Mouse (Mus musculus): ENCODE data around the gene Cand2. TPM values are rescaled to one million over a fixed set of nuclear protein-coding genes. Genes with fewer than 3 reads are reported as not detected.

Cand2 gene
- 0.11 TPM for polyA plus RNA-seq (2014; fragmentation: Illumina TruSeq; extraction: RNeasy Lipid Tissue Mini Kit (QIAGEN cat#74804); ENCODE audit: low read depth, low replicate concordance)

GRCm38 (mm10) chr6:115774501-115774921 is at the start of gene Cand2:
Gene Cand2 (plus strand): TSS chr6:115774538.

GRCm38 (mm10) chr6:115761995-115762756 is 12.2 kb upstream of the Cand2 start, which contains the start of gene Tmem40:
Gene Tmem40 (minus strand): TSS chr6:115762410.

GRCm38 (mm10) chr6:115808488-115809231 is 34.3 kb downstream of the Cand2 start, which contains the start of gene Rpl32:
Gene Rpl32 (minus strand): TSS chr6:115808747.

GRCm38 (mm10) chr6:115838161-115838597 is 63.8 kb downstream of the Cand2 start, which contains the start of gene Efcab12:
Gene Efcab12 (minus strand): TSS chr6:115838412.

GRCm38 (mm10) chr6:115853091-115853813 is 78.9 kb downstream of the Cand2 start, which contains the start of the genes Mbd4 and Ift122:
Gene Mbd4 (minus strand): TSS chr6:115853371.
Gene Ift122 (plus strand): TSS chr6:115853470.

Other genes with a start within 250 kb of the Cand2 start
- gene Tsen2, start 229.9 kb upstream of the Cand2 start, polyA plus RNA-seq (2014; fragmentation: Illumina TruSeq; extraction: RNeasy Lipid Tissue Mini Kit (QIAGEN cat#74804); ENCODE audit: low read depth, low replicate concordance), result 2.1 TPM
- 8.7 TPM for gene Mkrn2os, start 182.0 kb upstream of the Cand2 start, polyA plus RNA-seq (2014; fragmentation: Illumina TruSeq; extraction: RNeasy Lipid Tissue Mini Kit (QIAGEN cat#74804); ENCODE audit: low read depth, low replicate concordance)
- 3.7 TPM for gene Mkrn2, start 172.6 kb upstream of the Cand2 start, polyA plus RNA-seq (2014; fragmentation: Illumina TruSeq; extraction: RNeasy Lipid Tissue Mini Kit (QIAGEN cat#74804); ENCODE audit: low read depth, low replicate concordance)
- gene Raf1, start 97.9 kb upstream of the Cand2 start, polyA plus RNA-seq (2014; fragmentation: Illumina TruSeq; extraction: RNeasy Lipid Tissue Mini Kit (QIAGEN cat#74804); ENCODE audit: low read depth, low replicate concordance), result 26.3 TPM
- gene Tmem40, start 12.1 kb upstream of the Cand2 start, polyA plus RNA-seq (2014; fragmentation: Illumina TruSeq; extraction: RNeasy Lipid Tissue Mini Kit (QIAGEN cat#74804); ENCODE audit: low read depth, low replicate concordance), result not detected
- gene Rpl32, start 34.2 kb downstream of the Cand2 start, polyA plus RNA-seq (2014; fragmentation: Illumina TruSeq; extraction: RNeasy Lipid Tissue Mini Kit (QIAGEN cat#74804); ENCODE audit: low read depth, low replicate concordance), result 153 TPM
- gene Efcab12, start 63.9 kb downstream of the Cand2 start, polyA plus RNA-seq (2014; fragmentation: Illumina TruSeq; extraction: RNeasy Lipid Tissue Mini Kit (QIAGEN cat#74804); ENCODE audit: low read depth, low replicate concordance), result not detected
- gene Mbd4, start 78.8 kb downstream of the Cand2 start, polyA plus RNA-seq (2014; fragmentation: Illumina TruSeq; extraction: RNeasy Lipid Tissue Mini Kit (QIAGEN cat#74804); ENCODE audit: low read depth, low replicate concordance), result 1.2 TPM
- 0.79 TPM for gene Ift122, start 78.9 kb downstream of the Cand2 start, polyA plus RNA-seq (2014; fragmentation: Illumina TruSeq; extraction: RNeasy Lipid Tissue Mini Kit (QIAGEN cat#74804); ENCODE audit: low read depth, low replicate concordance)
- not detected for gene Rho, start 157.2 kb downstream of the Cand2 start, polyA plus RNA-seq (2014; fragmentation: Illumina TruSeq; extraction: RNeasy Lipid Tissue Mini Kit (QIAGEN cat#74804); ENCODE audit: low read depth, low replicate concordance)
- gene H1foo, start 170.4 kb downstream of the Cand2 start, polyA plus RNA-seq (2014; fragmentation: Illumina TruSeq; extraction: RNeasy Lipid Tissue Mini Kit (QIAGEN cat#74804); ENCODE audit: low read depth, low replicate concordance), result not detected
- gene Plxnd1, start 220.5 kb downstream of the Cand2 start, polyA plus RNA-seq (2014; fragmentation: Illumina TruSeq; extraction: RNeasy Lipid Tissue Mini Kit (QIAGEN cat#74804); ENCODE audit: low read depth, low replicate concordance), result 11.1 TPM

All from liver, adult 10 weeks (tissue).